In the genomic region with DNA sequence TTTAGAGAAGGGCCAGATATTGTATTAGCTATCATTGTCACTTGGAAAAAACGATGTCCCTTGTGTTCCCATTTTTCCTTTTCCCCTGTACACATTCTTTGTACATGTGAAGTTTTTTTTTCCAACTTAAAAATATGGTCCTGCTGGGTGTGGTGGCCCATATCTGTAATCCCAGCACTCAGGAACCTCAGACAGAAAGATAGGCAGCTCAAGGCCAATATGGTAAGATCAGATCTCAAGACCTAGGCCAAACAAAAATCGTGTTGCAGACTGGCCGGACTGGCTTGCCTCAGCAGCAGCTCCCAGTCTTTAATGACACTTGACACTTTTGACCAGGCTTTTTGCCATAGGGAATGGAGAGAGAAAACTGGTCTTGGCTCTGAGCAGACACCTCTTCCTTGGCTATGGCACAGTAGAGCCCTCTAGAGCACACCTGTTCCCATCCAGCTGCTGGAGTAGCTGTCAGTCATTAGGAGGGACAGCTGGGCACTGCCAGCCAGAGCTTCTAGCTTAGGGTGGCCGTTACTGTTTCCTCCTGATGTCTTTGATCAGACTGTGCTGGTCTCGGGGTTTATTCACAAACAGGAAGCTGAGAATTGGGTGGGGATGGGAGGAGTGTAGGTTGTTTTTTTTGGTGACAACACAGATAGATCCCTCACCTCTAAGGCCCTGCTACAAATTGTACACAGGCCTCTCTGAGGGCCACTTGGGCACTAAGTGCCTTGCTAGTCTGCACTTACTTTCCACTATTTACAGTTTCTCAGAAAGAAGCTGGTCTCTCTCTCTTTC, we compare ENCODE assay signal across 9 mouse cellular contexts. TPM values are rescaled to one million over a fixed set of nuclear protein-coding genes. Genes with fewer than 3 reads are reported as not detected.
DNase-seq lines count a peak whose midpoint lies in the region; ATAC-seq lines count a peak whose summit lies in the region.
"Had no signal": no experiment of that assay in that cellular context is flagged by ENCODE, and none has a peak within 500 bp of the region (broad histone marks: within the 10 kb centered on the region; RNA-seq: fewer than 3 reads in every experiment).

No protein-coding gene starts in this region.

- H3K9me3 ChIP-seq in kidney, embryonic 14.5 days (ENCODE audit: control insufficient read depth, low read length) = no peaks in the 10 kb centered on the region
- H3K9me3 ChIP-seq in embryonic facial prominence, embryonic 10.5 days = no peaks in the 10 kb centered on the region
- H3K9me3 ChIP-seq in limb, embryonic 13.5 days = no peaks in the 10 kb centered on the region
- no peaks in the 10 kb centered on the region for H3K9me3 ChIP-seq in neural tube, embryonic 12.5 days
- H3K9me3 ChIP-seq: heart, embryonic 15.5 days had no signal

- peaks cover 38% of the 10 kb centered on the region for H3K4me1 ChIP-seq in kidney, embryonic 14.5 days (ENCODE audit: control insufficient read depth, insufficient read depth, low read length)
- H3K4me1 ChIP-seq in embryonic facial prominence, embryonic 10.5 days = peaks cover 58% of the 10 kb centered on the region
- peaks cover 43% of the 10 kb centered on the region for H3K4me1 ChIP-seq in limb, embryonic 13.5 days
- H3K4me1 ChIP-seq in neural tube, embryonic 12.5 days = peaks cover 50% of the 10 kb centered on the region

- WGBS in kidney, embryonic 14.5 days = 43% methylated on average over 5 of the region's 5 CpGs
- 43% methylated on average over 5 of the region's 5 CpGs for WGBS in embryonic facial prominence, embryonic 10.5 days
- WGBS in limb, embryonic 13.5 days = 46% methylated on average over 5 of the region's 5 CpGs
- WGBS in neural tube, embryonic 12.5 days = 54% methylated on average over 5 of the region's 5 CpGs

- 0 out of 2 replicates have a peak overlapping the region, but pooled peaks have one; percentile 15 for H3K4me2 ChIP-seq in kidney, embryonic 14.5 days (replicated peaks; ENCODE audit: low read depth, low read length)
- no peak overlapping the region for H3K4me2 ChIP-seq in limb, embryonic 13.5 days (replicated peaks)
- peak overlapping the region; percentile 80 for H3K4me2 ChIP-seq in neural tube, embryonic 12.5 days (replicated peaks)
- H3K4me2 ChIP-seq: heart, embryonic 15.5 days had no signal

- DNase-seq in kidney, adult 18-20 months = no peak
- DNase-seq in embryonic facial prominence, embryonic 10.5 days (ENCODE audit: low spot score) = no peak
- no peak for DNase-seq in Muller cell, postnatal 12 days (ENCODE audit: inconsistent ontology term)
- no peak for DNase-seq in urinary bladder, postnatal 25 days (ENCODE audit: low spot score)
- no peak for DNase-seq in urinary bladder, postnatal 36 days (ENCODE audit: low spot score in 2 of 2)

- H3K9ac ChIP-seq in kidney, embryonic 14.5 days (ENCODE audit: low read depth, low read length) = no peak overlapping the region
- 0 out of 2 replicates have a peak overlapping the region, but pooled peaks have one; percentile 5 for H3K9ac ChIP-seq in limb, embryonic 13.5 days
- H3K9ac ChIP-seq in neural tube, embryonic 12.5 days = 0 out of 2 replicates have a peak overlapping the region, but pooled peaks have one; percentile 17
- H3K9ac ChIP-seq: heart, embryonic 15.5 days had no signal

- peaks cover 31% of the 10 kb centered on the region for H3K36me3 ChIP-seq in kidney, embryonic 14.5 days (ENCODE audit: control insufficient read depth, insufficient read depth, low read length)
- peaks cover 44% of the 10 kb centered on the region for H3K36me3 ChIP-seq in embryonic facial prominence, embryonic 10.5 days (replicated peaks)
- H3K36me3 ChIP-seq in limb, embryonic 13.5 days = peaks cover 45% of the 10 kb centered on the region
- peaks cover 24% of the 10 kb centered on the region for H3K36me3 ChIP-seq in neural tube, embryonic 12.5 days

- no peak overlapping the region for H3K4me3 ChIP-seq in kidney, embryonic 14.5 days (ENCODE audit: low read length)
- H3K4me3 ChIP-seq in embryonic facial prominence, embryonic 10.5 days = peak overlapping the region; percentile 25
- H3K4me3 ChIP-seq in limb, embryonic 13.5 days = no peak overlapping the region
- no peak overlapping the region for H3K4me3 ChIP-seq in neural tube, embryonic 12.5 days
- H3K4me3 ChIP-seq: heart, embryonic 15.5 days had no signal

- H3K27ac ChIP-seq in kidney, embryonic 14.5 days (ENCODE audit: low read depth, low read length) = peak overlapping the region; percentile 66; the same call in 1 of the 2 replicates
- H3K27ac ChIP-seq in embryonic facial prominence, embryonic 10.5 days (replicated peaks) = peak overlapping the region; percentile 75
- H3K27ac ChIP-seq in limb, embryonic 13.5 days = peak overlapping the region; percentile 29; the same call in 1 of the 2 replicates
- peak overlapping the region; percentile 70; the same call in 1 of the 2 replicates for H3K27ac ChIP-seq in neural tube, embryonic 12.5 days
- H3K27ac ChIP-seq: heart, embryonic 15.5 days had no signal

- H3K27me3 ChIP-seq in kidney, embryonic 14.5 days (ENCODE audit: control insufficient read depth, insufficient read depth, low read length) = peaks cover 3% of the 10 kb centered on the region; the same call in 1 of the 2 replicates
- peaks cover 8% of the 10 kb centered on the region; the same call in 1 of the 2 replicates for H3K27me3 ChIP-seq in embryonic facial prominence, embryonic 10.5 days (replicated peaks; ENCODE audit: low read depth, poor library complexity, severe bottlenecking)
- H3K27me3 ChIP-seq in limb, embryonic 13.5 days = no peaks in the 10 kb centered on the region
- no peaks in the 10 kb centered on the region for H3K27me3 ChIP-seq in neural tube, embryonic 12.5 days (replicated peaks)
- H3K27me3 ChIP-seq: heart, embryonic 15.5 days had no signal

- ATAC-seq in kidney, embryonic 14.5 days (ENCODE audit: low FRiP score, low TSS enrichment) = no peak
- no peak; the same call in 1 of the 2 replicates for ATAC-seq in limb, embryonic 13.5 days (ENCODE audit: low FRiP score, low read depth)
- no peak for ATAC-seq in neural tube, embryonic 12.5 days (ENCODE audit: low FRiP score, low read depth)

RNA-seq across cellular contexts. Expression of a gene that starts 2.6 kb away (rescaled TPM):
- 3.4 and 5.1 TPM in 2 replicates for polyA plus RNA-seq in kidney, embryonic 14.5 days (2014; fragmentation: Nextera tagmentation; extraction: Ambion mirVana)
- 3.2 TPM in 2 replicates for polyA plus RNA-seq in embryonic facial prominence, embryonic 10.5 days (2016; fragmentation: Nextera tagmentation; extraction: Ambion mirVana)
- 4.7 and 5.5 TPM in 2 replicates for polyA plus RNA-seq in limb, embryonic 13.5 days (2015; fragmentation: Nextera tagmentation; extraction: Ambion mirVana)
- polyA plus RNA-seq in neural tube, embryonic 12.5 days (2016; fragmentation: Nextera tagmentation; extraction: Ambion mirVana) = 9.0 and 9.3 TPM in 2 replicates

RNA-seq across cellular contexts. Expression of a gene that starts 3.0 kb away (rescaled TPM):
- 41.5 and 55.7 TPM in 2 replicates for polyA plus RNA-seq in kidney, embryonic 14.5 days (2014; fragmentation: Nextera tagmentation; extraction: Ambion mirVana)
- polyA plus RNA-seq in embryonic facial prominence, embryonic 10.5 days (2016; fragmentation: Nextera tagmentation; extraction: Ambion mirVana) = 50.0 and 52.6 TPM in 2 replicates
- polyA plus RNA-seq in limb, embryonic 13.5 days (2015; fragmentation: Nextera tagmentation; extraction: Ambion mirVana) = 57.6 and 60.3 TPM in 2 replicates
- polyA plus RNA-seq in neural tube, embryonic 12.5 days (2016; fragmentation: Nextera tagmentation; extraction: Ambion mirVana) = 97.0 and 99.5 TPM in 2 replicates

RNA-seq across cellular contexts. Expression of a gene that starts 9.8 kb away (rescaled TPM):
- 6.9 and 8.0 TPM in 2 replicates for polyA plus RNA-seq in kidney, embryonic 14.5 days (2014; fragmentation: Nextera tagmentation; extraction: Ambion mirVana)
- polyA plus RNA-seq in embryonic facial prominence, embryonic 10.5 days (2016; fragmentation: Nextera tagmentation; extraction: Ambion mirVana) = 7.4 and 7.6 TPM in 2 replicates
- polyA plus RNA-seq in limb, embryonic 13.5 days (2015; fragmentation: Nextera tagmentation; extraction: Ambion mirVana) = 11.2 and 11.6 TPM in 2 replicates
- polyA plus RNA-seq in neural tube, embryonic 12.5 days (2016; fragmentation: Nextera tagmentation; extraction: Ambion mirVana) = 19.3 and 21.1 TPM in 2 replicates

RNA-seq across cellular contexts. Expression of a gene that starts 17.2 kb away (rescaled TPM):
- 22.2 and 23.7 TPM in 2 replicates for polyA plus RNA-seq in kidney, embryonic 14.5 days (2014; fragmentation: Nextera tagmentation; extraction: Ambion mirVana)
- 23.3 and 25.3 TPM in 2 replicates for polyA plus RNA-seq in embryonic facial prominence, embryonic 10.5 days (2016; fragmentation: Nextera tagmentation; extraction: Ambion mirVana)
- polyA plus RNA-seq in limb, embryonic 13.5 days (2015; fragmentation: Nextera tagmentation; extraction: Ambion mirVana) = 28.0 and 31.3 TPM in 2 replicates
- 30.7 and 36.3 TPM in 2 replicates for polyA plus RNA-seq in neural tube, embryonic 12.5 days (2016; fragmentation: Nextera tagmentation; extraction: Ambion mirVana)

RNA-seq across cellular contexts. Expression of a gene that starts 29.8 kb away (rescaled TPM):
- 99.3 and 101 TPM in 2 replicates for polyA plus RNA-seq in kidney, embryonic 14.5 days (2014; fragmentation: Nextera tagmentation; extraction: Ambion mirVana)
- polyA plus RNA-seq in embryonic facial prominence, embryonic 10.5 days (2016; fragmentation: Nextera tagmentation; extraction: Ambion mirVana) = 115 and 119 TPM in 2 replicates
- 55.2 and 56.0 TPM in 2 replicates for polyA plus RNA-seq in limb, embryonic 13.5 days (2015; fragmentation: Nextera tagmentation; extraction: Ambion mirVana)
- 98.8 and 104 TPM in 2 replicates for polyA plus RNA-seq in neural tube, embryonic 12.5 days (2016; fragmentation: Nextera tagmentation; extraction: Ambion mirVana)
